ENCODE assay signal across 8 mouse cellular contexts in genomic region chr3:129724961-129725501, GRCm38 (mm10). TPM values are rescaled to one million over a fixed set of nuclear protein-coding genes. Genes with fewer than 3 reads are reported as not detected.
DNase-seq lines count a peak whose midpoint lies in the region; ATAC-seq lines count a peak whose summit lies in the region.

No protein-coding gene starts in this region.

- DNase-seq in c-Kit-negative CD71-positive TER-119-positive erythroid progenitor cells, embryonic 14.5 days (ENCODE audit: low read depth, low spot score) = peak; percentile 91
- DNase-seq in fibroblast of lung, adult 2 months (ENCODE audit: low read depth) = peak; percentile 86
- DNase-seq in kidney, postnatal 14 days = peak; percentile 96
- DNase-seq in liver, embryonic 13.5 days = peak; percentile 88
- DNase-seq in neural tube, embryonic 10.5 days (ENCODE audit: extremely low spot score, low spot score) = peak; percentile 93

- no peaks in the 10 kb centered on the region for H3K27me3 ChIP-seq in heart, embryonic 14.5 days (ENCODE audit: control insufficient read depth, insufficient read depth, low read length)
- H3K27me3 ChIP-seq in liver, embryonic 13.5 days = 0 out of 2 replicates have a peak, but pooled peaks cover 2% of the 10 kb centered on the region
- no peaks in the 10 kb centered on the region for H3K27me3 ChIP-seq in stomach, embryonic 16.5 days (ENCODE audit: control insufficient read depth, insufficient read depth, low read length)

- H3K9ac ChIP-seq in heart, embryonic 14.5 days (ENCODE audit: low read length) = peak overlapping the region; percentile 73
- peak overlapping the region; percentile 66 for H3K9ac ChIP-seq in liver, embryonic 13.5 days
- peak overlapping the region; percentile 71 for H3K9ac ChIP-seq in stomach, embryonic 16.5 days (ENCODE audit: low read length)

- H3K27ac ChIP-seq in heart, embryonic 14.5 days (replicated peaks in 1 of 2; ENCODE audit: control insufficient read depth in 1 of 2, insufficient read depth in 1 of 2, low read depth in 2 of 2, low read length in 2 of 2) = peak overlapping the region; percentile 61 to 75
- peak overlapping the region; percentile 19; the same call in 1 of the 2 replicates for H3K27ac ChIP-seq in liver, embryonic 13.5 days
- peak overlapping the region; percentile 76 for H3K27ac ChIP-seq in stomach, embryonic 16.5 days (ENCODE audit: low read length)

- peak; percentile 94 for ATAC-seq in CD4-positive, CD25-positive, alpha-beta regulatory T cell, adult 4 months
- peak; percentile 93 for ATAC-seq in heart, embryonic 14.5 days (ENCODE audit: insufficient number of reproducible peaks, insufficient read depth, low FRiP score, low read depth)
- ATAC-seq in liver, embryonic 13.5 days (ENCODE audit: low read depth) = peak; percentile 99
- ATAC-seq in stomach, embryonic 16.5 days (ENCODE audit: insufficient read depth, low FRiP score) = peak; percentile 97

- peak overlapping the region; percentile 59 to 65 for H3K4me3 ChIP-seq in heart, embryonic 14.5 days (ENCODE audit: control insufficient read depth in 1 of 2, insufficient read depth in 1 of 2, low read depth in 1 of 2, low read length in 2 of 2)
- peak overlapping the region; percentile 63 for H3K4me3 ChIP-seq in liver, embryonic 13.5 days (replicated peaks)
- peak overlapping the region; percentile 56 for H3K4me3 ChIP-seq in stomach, embryonic 16.5 days (replicated peaks; ENCODE audit: low read length)

- H3K36me3 ChIP-seq in heart, embryonic 14.5 days (ENCODE audit: control insufficient read depth, insufficient read depth, low read length) = no peaks in the 10 kb centered on the region
- no peaks in the 10 kb centered on the region for H3K36me3 ChIP-seq in liver, embryonic 13.5 days
- H3K36me3 ChIP-seq in stomach, embryonic 16.5 days (ENCODE audit: control insufficient read depth, insufficient read depth, low read length) = no peaks in the 10 kb centered on the region

- no peaks in the 10 kb centered on the region for H3K9me3 ChIP-seq in heart, embryonic 14.5 days (ENCODE audit: control insufficient read depth, low read length)
- H3K9me3 ChIP-seq in liver, embryonic 13.5 days (replicated peaks) = no peaks in the 10 kb centered on the region
- no peaks in the 10 kb centered on the region for H3K9me3 ChIP-seq in stomach, embryonic 16.5 days (replicated peaks; ENCODE audit: control insufficient read depth, low read length)

- H3K4me2 ChIP-seq in heart, embryonic 14.5 days (ENCODE audit: low read length) = peak overlapping the region; percentile 62
- peak overlapping the region; percentile 74 for H3K4me2 ChIP-seq in liver, embryonic 13.5 days
- H3K4me2 ChIP-seq in stomach, embryonic 16.5 days (ENCODE audit: low read depth, low read length) = peak overlapping the region; percentile 71

- WGBS in heart, embryonic 14.5 days = under 1% methylated on average over 24 of the region's 24 CpGs
- 1% methylated on average over 24 of the region's 24 CpGs for WGBS in liver, embryonic 13.5 days (ENCODE audit: insufficient replicate concordance)
- 2% methylated on average over 24 of the region's 24 CpGs for WGBS in stomach, embryonic 16.5 days

- peaks cover 7 to 10% of the 10 kb centered on the region in 2 experiments for H3K4me1 ChIP-seq in heart, embryonic 14.5 days (ENCODE audit: control insufficient read depth in 2 of 2, insufficient read depth in 2 of 2, low read length in 2 of 2)
- peaks cover 18% of the 10 kb centered on the region for H3K4me1 ChIP-seq in liver, embryonic 13.5 days (replicated peaks)
- no peaks in the 10 kb centered on the region for H3K4me1 ChIP-seq in stomach, embryonic 16.5 days (ENCODE audit: control insufficient read depth, insufficient read depth, low read length)

RNA-seq across cellular contexts. Expression of gene Egf, which starts 30.1 kb away (rescaled TPM):
- 1 to 10 TPM; 1.9 to 3.8 TPM for polyA plus RNA-seq in CD4-positive, CD25-positive, alpha-beta regulatory T cell, adult 4 months (2017; shearing (Covaris generic))
- polyA plus RNA-seq in heart, embryonic 14.5 days (2014; fragmentation: Nextera tagmentation; extraction: Ambion mirVana) = 1.6 and 2.3 TPM in 2 replicates
- polyA plus RNA-seq in liver, embryonic 13.5 days (2015; fragmentation: Nextera tagmentation; extraction: Ambion mirVana) = 0.45 and 0.53 TPM in 2 replicates
- 1.5 and 2.2 TPM in 2 replicates for polyA plus RNA-seq in stomach, embryonic 16.5 days (2015; fragmentation: Nextera tagmentation; extraction: Ambion mirVana)

Comparison
In these comparisons a context has a peak if more than half of its experiments do, and no peak if none do; other contexts are left out.
1. Peak in every context shown above with its lines: DNase-seq, ATAC-seq, H3K4me3 ChIP-seq and H3K27ac ChIP-seq.
2. H3K27ac ChIP-seq: peak in every context shown above with its lines; median percentile 76 in stomach, embryonic 16.5 days; 68 in heart, embryonic 14.5 days; 19 in liver, embryonic 13.5 days.